Mouse (Mus musculus): Measurements from ENCODE around the gene Klhl15. TPM values are rescaled to one million over a fixed set of nuclear protein-coding genes. Genes with fewer than 3 reads are reported as not detected.

Klhl15 gene
- polyA plus RNA-seq, 1 experiment = 25.7 TPM

DNA sequence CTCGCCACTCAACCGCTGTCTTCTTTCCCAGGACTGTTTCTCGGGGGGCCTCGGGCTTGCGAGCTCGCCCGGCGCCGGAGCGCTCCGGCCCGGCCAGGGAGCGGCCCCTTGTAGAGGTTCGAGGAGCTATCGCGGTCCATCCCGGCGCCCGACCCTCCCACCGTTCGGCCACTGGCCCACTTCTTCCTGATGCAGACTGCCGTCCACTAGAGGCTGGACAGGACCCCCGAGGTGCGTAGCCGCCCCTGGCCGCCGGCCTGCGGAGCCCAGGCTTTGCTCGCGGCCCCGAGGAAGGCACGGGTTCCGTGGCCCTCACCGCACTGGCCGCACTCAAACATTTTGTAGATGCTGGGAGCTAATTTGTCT, 774 bp downstream of the Klhl15 start:
- Histone ChIP-seq H3K4me3 (replicated peaks) (peak overlapping the region; percentile 95), H3K9me3 (0 out of 2 replicates have a peak, but pooled peaks cover 4% of the 10 kb centered on the region), H3K36me3 (replicated peaks; ENCODE audit: low read length) (peaks cover 3% of the 10 kb centered on the region), H3K27me3 (replicated peaks) (peaks cover 21% of the 10 kb centered on the region), H3K4me1 (no peaks in the 10 kb centered on the region; the same call in 1 of the 2 replicates)
- no peak for TF ChIP-seq GATA1 (IDR thresholded peaks at IDR 0.05; ENCODE audit: borderline replicate concordance, low read length)
- no peak for TF ChIP-seq FLI1 (IDR thresholded peaks at IDR 0.05; ENCODE audit: low read length)

DNA sequence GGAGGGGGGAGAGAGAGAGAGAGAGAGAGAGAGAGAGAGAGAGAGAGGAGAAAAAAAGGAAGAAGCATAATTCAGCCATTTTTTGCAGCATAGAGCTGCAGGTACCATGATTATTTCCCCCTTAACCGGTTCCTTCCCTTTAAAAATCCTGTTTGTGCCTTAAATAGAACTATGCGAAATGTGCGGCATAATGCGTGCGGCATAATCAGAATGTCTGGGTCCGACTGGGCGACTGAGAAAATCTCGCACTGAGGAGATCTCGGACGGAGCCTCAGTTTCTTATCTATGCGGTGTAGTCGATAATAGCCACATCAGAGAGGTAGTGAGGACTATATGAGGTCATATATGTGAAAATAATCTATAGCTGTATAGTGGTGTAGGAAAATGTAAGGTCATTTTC, 1.2 kb downstream of the Klhl15 start:
- 0 out of 2 replicates have a peak, but pooled peaks cover 4% of the 10 kb centered on the region for H3K9me3 ChIP-seq
- peaks cover 21% of the 10 kb centered on the region for H3K27me3 ChIP-seq (replicated peaks)
- TF ChIP-seq GATA1 (IDR thresholded peaks at IDR 0.05; ENCODE audit: borderline replicate concordance, low read length) (no peak), FLI1 (IDR thresholded peaks at IDR 0.05; ENCODE audit: low read length) (no peak)
- peak overlapping the region; percentile 95 for H3K4me3 ChIP-seq (replicated peaks)
- peaks cover 3% of the 10 kb centered on the region for H3K36me3 ChIP-seq (replicated peaks; ENCODE audit: low read length)
- no peaks in the 10 kb centered on the region; the same call in 1 of the 2 replicates for H3K4me1 ChIP-seq

DNA sequence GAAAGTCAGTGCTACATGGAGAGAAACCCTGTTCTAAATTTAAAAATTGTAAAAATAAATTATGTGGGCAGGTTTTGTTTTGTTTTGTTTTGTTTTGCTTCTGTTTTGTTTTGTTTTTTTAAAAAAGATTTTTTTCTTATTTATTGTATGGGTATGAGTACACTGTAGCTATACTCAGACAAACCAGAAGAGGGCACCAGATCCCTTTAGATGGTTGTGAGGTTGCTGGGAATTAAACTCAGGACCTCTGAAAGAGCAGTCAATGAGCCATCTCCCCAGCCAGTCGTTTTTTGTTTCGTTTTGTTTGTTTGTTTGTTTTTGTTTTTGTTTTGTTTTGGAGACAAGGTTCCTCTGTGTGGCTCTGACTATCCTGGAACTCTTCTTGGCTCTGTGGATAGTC, 54.5 kb downstream of the Klhl15 start:
- TF ChIP-seq FLI1 (IDR thresholded peaks at IDR 0.05; ENCODE audit: low read length) (no peak), GATA1 (IDR thresholded peaks at IDR 0.05; ENCODE audit: borderline replicate concordance, low read length) (no peak)
- no peaks in the 10 kb centered on the region for H3K36me3 ChIP-seq (replicated peaks; ENCODE audit: low read length)
- H3K4me1 ChIP-seq = no peaks in the 10 kb centered on the region
- H3K9me3 ChIP-seq = no peaks in the 10 kb centered on the region
- H3K4me3 ChIP-seq (replicated peaks) = peak overlapping the region; percentile 38
- H3K27me3 ChIP-seq (replicated peaks) = peaks cover 19% of the 10 kb centered on the region

DNA sequence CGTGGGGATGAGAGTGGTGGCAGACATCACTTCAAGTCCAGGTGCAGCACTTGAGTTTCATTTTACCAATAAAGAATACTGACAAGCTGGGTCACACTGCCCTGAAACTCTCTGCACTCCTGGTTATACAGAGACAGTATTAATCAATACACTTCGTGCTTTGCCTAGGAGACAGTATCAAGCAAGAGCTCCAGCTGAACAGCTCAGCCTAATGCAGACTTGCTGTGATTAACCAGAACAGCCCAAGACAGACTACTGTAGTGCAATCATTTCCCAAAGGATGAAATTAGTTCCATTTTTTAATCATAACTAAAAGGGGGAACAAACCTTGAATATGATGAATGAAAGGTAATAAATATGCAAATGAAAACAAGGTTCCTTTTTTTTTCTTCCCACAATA, 68.5 kb downstream of the Klhl15 start:
- H3K4me1 ChIP-seq = no peaks in the 10 kb centered on the region
- no peak overlapping the region for H3K4me3 ChIP-seq (replicated peaks)
- no peaks in the 10 kb centered on the region for H3K36me3 ChIP-seq (replicated peaks; ENCODE audit: low read length)
- TF ChIP-seq GATA1 (IDR thresholded peaks at IDR 0.05; ENCODE audit: borderline replicate concordance, low read length) = no peak
- peaks cover 26% of the 10 kb centered on the region for H3K27me3 ChIP-seq (replicated peaks)
- H3K9me3 ChIP-seq = no peaks in the 10 kb centered on the region

DNA sequence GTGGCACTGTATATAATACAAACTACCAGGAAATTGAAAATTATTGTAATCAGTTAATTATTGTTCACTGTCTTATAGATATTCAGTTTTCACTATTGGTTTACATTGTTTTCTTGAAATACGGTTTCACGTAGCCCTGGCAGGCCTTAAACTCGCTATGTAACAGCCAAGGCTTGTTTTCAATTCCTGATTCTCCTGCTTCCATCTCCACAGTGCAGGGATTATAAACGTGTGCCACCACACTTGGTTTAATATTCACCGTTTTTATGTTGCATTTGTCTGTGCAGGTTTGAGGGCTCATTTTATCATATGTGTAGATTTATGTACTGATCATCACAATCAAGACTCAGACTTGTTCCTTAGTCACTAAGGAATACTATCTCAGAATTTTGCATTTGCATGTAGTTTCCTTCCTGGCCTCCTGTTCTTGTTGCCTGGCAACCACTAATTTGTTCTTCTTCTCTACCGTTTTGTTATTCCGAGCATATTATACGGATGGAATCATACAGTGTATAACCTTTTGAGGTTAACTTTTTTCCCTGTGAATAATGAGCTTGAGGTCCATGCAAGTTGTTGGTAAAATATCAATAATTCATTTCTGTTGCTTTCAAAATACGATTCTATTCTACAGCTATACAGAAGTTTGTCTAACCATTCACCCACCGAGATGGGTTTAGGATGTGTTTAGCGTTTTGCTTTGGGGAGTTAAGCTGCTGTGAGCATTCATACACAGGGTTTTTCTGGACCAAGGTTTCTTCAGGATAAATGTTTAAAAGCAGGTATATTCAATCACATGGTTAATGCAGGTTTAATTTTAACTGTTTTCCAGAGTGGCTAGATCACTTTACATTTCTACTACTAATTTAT, 86.9 kb downstream of the Klhl15 start:
- H3K4me3 ChIP-seq (replicated peaks) = no peak overlapping the region
- no peaks in the 10 kb centered on the region for H3K9me3 ChIP-seq
- H3K4me1 ChIP-seq = no peaks in the 10 kb centered on the region
- TF ChIP-seq GATA1 (IDR thresholded peaks at IDR 0.05; ENCODE audit: borderline replicate concordance, low read length) (no peak), FLI1 (IDR thresholded peaks at IDR 0.05; ENCODE audit: low read length) (no peak)
- no peaks in the 10 kb centered on the region for H3K36me3 ChIP-seq (replicated peaks; ENCODE audit: low read length)
- H3K27me3 ChIP-seq (replicated peaks) = peaks cover 25% of the 10 kb centered on the region

Other genes starting within 250 kb of the Klhl15 start
- gene Zfx, start 110.9 kb upstream of the Klhl15 start, polyA plus RNA-seq (2012; ENCODE audit: insufficient read depth, low replicate concordance) = 0.36 TPM in 1 of 2 replicates, not detected in the other
- gene Eif2s3x, start 21.7 kb upstream of the Klhl15 start, polyA plus RNA-seq (2012; ENCODE audit: insufficient read depth, low replicate concordance) = 6.4 and 12.6 TPM in 2 replicates
- gene Fam90a1b, start 132.2 kb downstream of the Klhl15 start, polyA plus RNA-seq (2012; ENCODE audit: insufficient read depth, low replicate concordance) = not detected in 2 replicates
- gene Apoo, start 132.5 kb downstream of the Klhl15 start, polyA plus RNA-seq (2012; ENCODE audit: insufficient read depth, low replicate concordance) = 1.0 TPM in 1 of 2 replicates, not detected in the other

All from megakaryocyte, embryonic 14.5 days (primary cell).